Mouse (Mus musculus) megakaryocyte, embryonic 14.5 days (primary cell): ENCODE results near the gene Gpr139.

ENCODE experiments used
- FLI1 ChIP-seq: IDR thresholded peaks from 2 replicates; pipeline ENCODE4 v1.6.1; 2012; ENCODE audit warnings: low read length, inconsistent platforms, mixed read lengths
- GATA1 ChIP-seq: IDR thresholded peaks from 3 replicates; pipeline ENCODE4 v1.6.1; 2012; ENCODE audit warnings: mixed read lengths, low read length, inconsistent platforms, borderline replicate concordance

- TF ChIP-seq GATA1 (no peak), FLI1 (no peak)
Observed at GRCm38 (mm10) chr7:119185181-119185940, 958 bp upstream of the Gpr139 start.
